Mouse (Mus musculus) lung, adult 2 months (tissue): Measurements from ENCODE around the gene Gprasp1. TPM values are rescaled to one million over a fixed set of nuclear protein-coding genes. Genes with fewer than 3 reads are reported as not detected.
A peak's percentile ranks its signal among the peaks of the same experiment; 100 is the strongest.
"Not testable (repeated sequence)": the region's sequence is repeated elsewhere in the genome, so short reads cannot be mapped to it uniquely, and the experiment has no call there.

Source experiments
- DNase-seq: peaks from one replicate; pipeline ENCODE4 v3.0.0; 2022
- H3K4me1 ChIP-seq: fragments of 200-500 bp; 2 replicates; pipeline ENCODE4 v1.6.1; 2011; ENCODE audit warnings: low read length; ENCODE audit not compliant: control insufficient read depth, insufficient read depth
- H3K4me3 ChIP-seq: fragments of 200-500 bp; replicated peaks from 2 replicates; pipeline ENCODE3; 2011; ENCODE audit warnings: low read depth, mild to moderate bottlenecking, control low read depth, low read length; ENCODE audit errors: extremely low read depth
- CTCF ChIP-seq: fragments of 200-500 bp; IDR thresholded peaks from 2 replicates; pipeline ENCODE4 v1.5.1; 2011; ENCODE audit warnings: mild to moderate bottlenecking, low read length, control low read depth; ENCODE audit not compliant: insufficient read depth
- POLR2A ChIP-seq: fragments of 200-500 bp; IDR thresholded peaks from 2 replicates; pipeline ENCODE4 v1.6.1; 2011; ENCODE audit warnings: low read depth, mild to moderate bottlenecking, control low read depth, low read length, borderline replicate concordance; ENCODE audit errors: extremely low read depth
- WGBS: fragments of 180-500 bp; shearing (Covaris S2); methylation state at CpG from one replicate; pipeline ENCODE4 v1.1.7; 2018; 5-methylcytosine and 5-hydroxymethylcytosine counted together
- polyA plus RNA-seq: library from polyadenylated mRNA; depleted of rRNA; stranded (reverse); fragments of >200 nt; gene quantifications from 2 replicates; pipeline ENCODE4 v1.2.3, GENCODE M21; 2012; rRNA removed

Gprasp1 gene
- 13.3 TPM in 2 replicates for polyA plus RNA-seq

DNA sequence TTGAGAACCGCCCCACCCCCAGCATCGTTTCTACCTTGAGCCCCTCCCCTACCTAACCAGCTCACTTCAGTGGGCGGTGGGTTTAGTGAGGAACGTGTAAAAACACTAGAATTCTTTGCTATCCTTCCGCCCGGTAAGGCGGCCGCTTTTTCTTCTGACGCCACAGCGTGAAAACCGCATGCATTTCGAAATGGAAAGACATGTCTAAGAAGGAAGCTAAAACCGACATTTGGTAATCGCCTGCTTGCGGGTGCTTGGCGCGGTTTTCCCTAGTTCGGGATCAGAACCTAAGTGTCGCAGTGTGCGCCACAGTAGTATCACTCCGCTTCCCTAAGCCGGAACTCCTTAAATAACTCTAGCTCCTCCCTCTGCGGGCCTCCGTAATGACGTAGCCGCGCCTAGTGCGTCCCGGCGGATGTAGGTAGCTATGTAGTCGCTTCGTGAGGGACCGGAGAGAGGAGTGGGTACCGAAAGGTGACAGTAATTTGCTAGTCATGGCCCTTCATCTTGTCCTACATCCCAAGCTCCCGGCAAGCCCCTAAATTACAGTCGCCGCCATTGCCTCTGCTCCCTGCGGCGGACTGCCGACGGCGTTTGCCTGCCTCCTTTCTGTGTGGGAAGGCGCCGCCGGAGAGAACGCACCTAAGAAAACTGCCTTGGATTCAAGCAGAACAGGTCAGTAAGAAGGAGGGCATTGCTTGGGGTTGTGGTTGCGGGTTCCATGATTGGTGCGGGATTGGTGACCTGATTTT, at the start of gene Gprasp1, which contains the start of gene Armcx5:
TSS of gene Gprasp1 (plus strand) at position 430 of the 752 bp plus-strand sequence.
TSS of gene Armcx5 (plus strand) at position 430 of the 752 bp plus-strand sequence.
- 23% methylated on average over 48 of the region's 48 CpGs for WGBS
- TF ChIP-seq POLR2A (peak; percentile 68; the same call in 1 of the 2 replicates), CTCF (no peak)
- Histone ChIP-seq H3K4me3 (peak within 1 kb of the TSS; percentile 89), H3K4me1 (no peaks in the 10 kb centered on the region)
- peak; percentile 85 for DNase-seq

DNA sequence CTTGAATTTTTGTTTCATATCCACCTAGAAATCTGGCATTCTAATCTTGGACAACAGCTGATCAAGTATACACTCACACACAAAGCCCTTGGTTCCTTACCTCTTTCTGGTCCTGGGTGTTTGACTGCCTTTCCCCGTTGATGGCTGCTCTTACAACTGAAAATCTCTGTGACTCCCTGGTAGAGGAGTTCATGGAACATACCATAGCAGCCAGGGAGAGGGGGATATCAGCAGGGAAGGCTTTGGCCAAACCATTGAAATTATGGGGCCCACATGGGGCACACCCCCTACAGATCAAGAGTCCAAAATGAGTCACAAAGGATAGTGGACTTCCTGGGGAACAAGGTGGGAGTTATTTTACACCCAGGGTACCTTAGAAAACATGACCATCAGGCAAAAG, 48.9 kb upstream of the Gprasp1 start, which contains the start of gene Tcp11x2:
TSS of gene Tcp11x2 (minus strand) at position 158 of the 400 bp plus-strand sequence.
- DNase-seq: no peak
- 53% methylated on average over 1 of the region's 1 CpGs for WGBS
- H3K4me1 ChIP-seq: no peaks in the 10 kb centered on the region
- TF ChIP-seq POLR2A (no peak), CTCF (no peak)
- no peak within 1 kb of the TSS for H3K4me3 ChIP-seq

- TF ChIP-seq CTCF (no peak), POLR2A (no peak)
- DNase-seq: no peak
- 91% methylated on average over 1 of the region's 1 CpGs for whole genome bisulfite sequencing
- H3K4me1 ChIP-seq: no peaks in the 10 kb centered on the region
- H3K4me3 ChIP-seq: no peak overlapping the region
Observed at GRCm38 (mm10) chrX:135703111-135703510, 39.4 kb upstream of the Gprasp1 start.

DNA sequence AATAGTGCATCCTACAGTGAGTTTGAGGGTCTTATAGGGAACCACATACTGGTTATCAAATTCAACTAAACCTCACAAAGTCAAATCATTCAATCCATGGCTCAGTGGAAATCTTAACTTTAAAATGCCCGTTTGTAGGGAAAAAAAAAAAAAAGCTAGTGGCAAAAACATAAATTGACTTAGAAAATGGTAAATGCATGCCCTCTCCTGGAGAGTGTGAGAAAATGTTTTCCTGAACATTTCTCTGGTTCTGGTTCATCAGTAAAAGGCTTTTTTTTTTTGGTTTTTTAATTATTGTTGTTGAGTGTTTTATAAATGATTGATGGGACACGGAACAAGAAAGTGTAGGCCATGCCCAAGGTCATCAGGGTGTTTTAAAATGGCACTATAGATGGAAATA, 38.2 kb upstream of the Gprasp1 start:
- TF ChIP-seq CTCF (no peak), POLR2A (no peak)
- Histone ChIP-seq H3K4me3 (no peak overlapping the region), H3K4me1 (no peaks in the 10 kb centered on the region)
- DNase-seq: no peak
- 26% methylated on average over 2 of the region's 2 CpGs for WGBS

DNA sequence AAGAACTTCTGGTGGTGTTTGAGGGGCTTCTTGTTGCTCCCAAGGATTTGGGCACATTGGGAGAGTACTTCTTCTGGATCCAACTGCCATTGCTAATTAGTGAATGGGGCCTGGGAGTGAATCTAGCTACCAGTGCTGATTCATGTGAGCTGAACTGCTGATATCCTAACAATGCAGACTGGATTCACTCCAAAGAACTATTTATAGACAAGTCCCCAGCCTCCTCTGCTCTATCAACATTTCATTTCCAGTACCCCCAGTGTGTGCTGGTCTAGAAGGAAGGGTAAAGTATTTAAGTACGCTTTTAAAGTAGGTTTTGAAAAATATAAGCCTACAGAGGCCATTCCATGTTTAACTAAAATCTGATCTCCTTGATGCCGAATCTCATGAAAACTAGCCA, 29.7 kb upstream of the Gprasp1 start:
- DNase-seq: no peak
- no peak for TF ChIP-seq CTCF
- no peak for TF ChIP-seq POLR2A
- Histone ChIP-seq H3K4me1 (no peaks in the 10 kb centered on the region), H3K4me3 (no peak overlapping the region)
- 63% methylated on average over 2 of the region's 2 CpGs for WGBS

DNA sequence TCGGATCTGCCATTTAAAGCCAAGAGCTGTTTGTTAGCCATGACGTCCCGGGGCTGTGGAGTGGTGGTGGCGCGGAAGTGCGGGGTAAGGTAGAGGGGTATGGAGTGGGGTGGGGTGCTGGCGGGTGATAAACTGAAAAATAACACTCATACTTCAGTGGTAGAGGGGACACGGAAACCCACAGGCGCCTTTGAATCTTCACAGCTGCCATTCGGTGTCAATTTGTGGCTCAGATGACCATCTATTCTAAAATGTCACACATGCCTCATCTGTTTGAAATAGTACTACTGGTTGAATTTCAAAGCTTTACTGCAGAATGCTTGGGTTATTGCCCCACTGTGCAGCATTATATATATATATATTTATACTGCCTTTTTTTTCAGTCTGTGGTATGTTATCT, 17.4 kb upstream of the Gprasp1 start, which contains the start of gene Tmsb15a:
TSS of gene Tmsb15a (minus strand) at position 101 of the 400 bp plus-strand sequence.
- WGBS: 78% methylated on average over 10 of the region's 10 CpGs
- Histone ChIP-seq H3K4me1 (no peaks in the 10 kb centered on the region), H3K4me3 (no peak within 1 kb of the TSS)
- DNase-seq: no peak
- TF ChIP-seq CTCF: no peak
- TF ChIP-seq POLR2A: no peak

DNA sequence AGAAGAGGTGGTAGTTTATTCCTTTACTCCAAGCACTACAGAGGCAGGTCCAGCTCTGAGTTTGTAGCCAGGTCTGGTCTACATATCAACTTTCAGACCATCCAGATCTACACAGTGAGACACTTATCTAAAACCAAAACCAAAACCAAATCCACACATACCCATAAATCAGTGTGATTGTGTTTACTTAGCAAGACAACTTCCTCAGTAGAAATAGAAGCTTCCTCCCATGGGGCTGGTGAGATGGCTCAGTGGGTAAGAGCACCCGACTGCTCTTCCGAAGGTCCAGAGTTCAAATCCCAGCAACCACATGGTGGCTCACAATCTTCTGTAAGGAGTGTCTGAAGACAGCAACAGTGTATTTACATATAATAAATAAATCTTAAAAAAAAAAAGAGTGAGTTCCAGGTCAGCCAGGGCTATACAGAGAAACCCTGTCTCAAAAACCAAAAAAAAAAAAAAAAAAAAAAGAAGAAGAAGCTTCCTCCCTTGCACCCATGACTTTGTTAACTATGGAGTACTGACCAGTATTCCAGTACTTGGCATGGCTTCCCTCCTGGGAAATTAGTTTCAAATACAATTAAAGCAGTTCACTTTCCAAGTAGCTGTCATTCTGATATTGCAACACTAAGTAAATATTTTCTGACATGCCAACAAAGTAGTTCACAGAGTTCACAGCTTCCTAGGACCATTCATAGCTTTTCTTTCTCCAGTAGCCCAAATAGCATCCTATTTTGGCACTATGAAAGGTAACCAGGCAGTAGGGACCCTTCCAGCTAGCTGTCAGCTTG, 3.6 kb upstream of the Gprasp1 start:
- Histone ChIP-seq H3K4me3 (no peak overlapping the region), H3K4me1 (no peaks in the 10 kb centered on the region)
- 60% methylated on average over 2 of the region's 2 CpGs for WGBS
- no peak for TF ChIP-seq POLR2A
- no peak for TF ChIP-seq CTCF
- no peak for DNase-seq

GRCm38 (mm10) chrX:135743056-135743355, 473 bp downstream of the Gprasp1 start:
- H3K4me1 ChIP-seq: no peaks in the 10 kb centered on the region
- DNase-seq: no peak
- TF ChIP-seq POLR2A (no peak), CTCF (no peak)
- 24% methylated on average over 7 of the region's 7 CpGs for WGBS
- H3K4me3 ChIP-seq: peak overlapping the region; percentile 89

DNA sequence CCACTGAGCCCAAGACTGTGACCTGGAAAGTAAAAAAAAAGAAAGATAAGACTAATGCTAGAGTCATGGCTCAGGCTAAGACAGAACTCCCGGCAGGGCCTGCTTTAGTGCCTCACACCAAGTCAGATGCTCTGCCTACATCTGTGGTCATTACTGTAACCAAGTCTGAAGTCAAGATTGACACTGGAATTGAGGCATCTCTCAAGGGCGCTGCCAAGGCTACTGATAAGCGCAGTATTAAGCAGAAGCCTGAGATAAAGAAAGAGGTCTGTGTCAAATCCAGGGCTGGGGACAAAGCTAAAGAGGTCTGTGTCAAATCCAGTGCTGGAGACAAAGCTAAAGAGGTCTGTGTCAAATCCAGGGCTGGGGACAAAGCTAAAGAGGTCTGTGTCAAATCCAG, 2.8 kb downstream of the Gprasp1 start:
- not testable (repeated sequence) for H3K4me3 ChIP-seq

GRCm38 (mm10) chrX:135752832-135753231, 10.3 kb downstream of the Gprasp1 start:
- no peak for TF ChIP-seq POLR2A
- TF ChIP-seq CTCF: peak; percentile 75
- WGBS: 3% methylated on average over 2 of the region's 2 CpGs
- peak; percentile 55 for DNase-seq

More for the DNA sequence above, 2.8 kb downstream of the Gprasp1 start:
- 90% methylated on average over 3 of the region's 3 CpGs for WGBS
- not testable (repeated sequence) for H3K4me1 ChIP-seq, DNase-seq

More at GRCm38 (mm10) chrX:135752832-135753231, 10.3 kb downstream of the Gprasp1 start:
- no peaks in the 10 kb centered on the region for H3K4me1 ChIP-seq
- no peak overlapping the region for H3K4me3 ChIP-seq
